Comparison of ENCODE assay signal across 9 mouse cellular contexts in genomic region chr15:91463026-91463661, GRCm38 (mm10).
A peak's percentile ranks its signal among the peaks of the same experiment; 100 is the strongest.
DNase-seq lines count a peak whose midpoint lies in the region; ATAC-seq and TF ChIP-seq lines count a peak whose summit lies in the region.
"Had no signal": no experiment of that assay in that cellular context is flagged by ENCODE, and none has a peak within 500 bp of the region (broad histone marks: within the 10 kb centered on the region; RNA-seq: fewer than 3 reads in every experiment).

No protein-coding gene starts in this region.

- no peak for ATAC-seq in midbrain, postnatal 0 days (ENCODE audit: low FRiP score)
- ATAC-seq in midbrain, embryonic 13.5 days, result no peak

- TF ChIP-seq CTCF in midbrain, postnatal 0 days (IDR thresholded peaks at IDR 0.05), result no peak

- H3K4me3 ChIP-seq in midbrain, postnatal 0 days (ENCODE audit: low read depth, low read length), result no peak overlapping the region
- no peak overlapping the region for H3K4me3 ChIP-seq in midbrain, embryonic 13.5 days (replicated peaks)
- H3K4me3 ChIP-seq: embryonic facial prominence, embryonic 13.5 days; heart, embryonic 15.5 days had no signal

- WGBS in midbrain, postnatal 0 days, result 72% methylated on average over 16 of the region's 16 CpGs
- WGBS in midbrain, embryonic 13.5 days, result 76% methylated on average over 16 of the region's 16 CpGs

- H3K27ac ChIP-seq in midbrain, postnatal 0 days (ENCODE audit: low read depth, low read length), result no peak overlapping the region; the same call in 1 of the 2 replicates
- no peak overlapping the region for H3K27ac ChIP-seq in midbrain, embryonic 13.5 days
- H3K27ac ChIP-seq: embryonic facial prominence, embryonic 13.5 days; heart, embryonic 15.5 days had no signal

- peak; percentile 47 for DNase-seq in midbrain, postnatal 0 days (ENCODE audit: low spot score)
- DNase-seq in cerebellum, adult 11-12 months, result peak; percentile 85
- peak; percentile 35 for DNase-seq in left cerebral cortex, adult 11 months (ENCODE audit: low spot score)
- peak; percentile 64 for DNase-seq in telencephalon, adult 2 months (ENCODE audit: low read depth, low spot score)
- DNase-seq in spleen, adult 12 weeks (ENCODE audit: low spot score), result no peak
- DNase-seq in kidney, adult 11 months, result no peak

- no peak overlapping the region for H3K4me2 ChIP-seq in midbrain, postnatal 0 days (ENCODE audit: low read depth, low read length, poor library complexity, severe bottlenecking)
- H3K4me2 ChIP-seq in midbrain, embryonic 13.5 days (replicated peaks), result no peak overlapping the region
- H3K4me2 ChIP-seq: embryonic facial prominence, embryonic 13.5 days; heart, embryonic 15.5 days had no signal

- no peaks in the 10 kb centered on the region for H3K27me3 ChIP-seq in midbrain, postnatal 0 days (ENCODE audit: insufficient read depth, low read length)
- no peaks in the 10 kb centered on the region for H3K27me3 ChIP-seq in midbrain, embryonic 13.5 days
- H3K27me3 ChIP-seq: embryonic facial prominence, embryonic 13.5 days; heart, embryonic 15.5 days had no signal

- H3K36me3 ChIP-seq in midbrain, postnatal 0 days (ENCODE audit: insufficient read depth, low read length), result no peaks in the 10 kb centered on the region
- no peaks in the 10 kb centered on the region for H3K36me3 ChIP-seq in midbrain, embryonic 13.5 days
- H3K36me3 ChIP-seq: embryonic facial prominence, embryonic 13.5 days; heart, embryonic 15.5 days had no signal

- no peaks in the 10 kb centered on the region for H3K9me3 ChIP-seq in midbrain, postnatal 0 days (ENCODE audit: low read length)
- no peaks in the 10 kb centered on the region for H3K9me3 ChIP-seq in midbrain, embryonic 13.5 days
- H3K9me3 ChIP-seq: embryonic facial prominence, embryonic 13.5 days; heart, embryonic 15.5 days had no signal

- no peaks in the 10 kb centered on the region for H3K4me1 ChIP-seq in midbrain, postnatal 0 days (ENCODE audit: insufficient read depth, low read length)
- 0 out of 2 replicates have a peak, but pooled peaks cover 5% of the 10 kb centered on the region for H3K4me1 ChIP-seq in midbrain, embryonic 13.5 days (replicated peaks)
- H3K4me1 ChIP-seq: embryonic facial prominence, embryonic 13.5 days; heart, embryonic 15.5 days had no signal

- H3K9ac ChIP-seq in midbrain, postnatal 0 days (replicated peaks; ENCODE audit: low read length, poor library complexity, severe bottlenecking), result no peak overlapping the region
- no peak overlapping the region for H3K9ac ChIP-seq in midbrain, embryonic 13.5 days (replicated peaks)
- H3K9ac ChIP-seq: embryonic facial prominence, embryonic 13.5 days; heart, embryonic 15.5 days had no signal

Comparison
In these comparisons a context has a peak if more than half of its experiments do, and no peak if none do; other contexts are left out.
1. DNase-seq: peak in midbrain, postnatal 0 days (single experiment), cerebellum, adult 11-12 months (single experiment), left cerebral cortex, adult 11 months (single experiment) and telencephalon, adult 2 months (single experiment); none in spleen, adult 12 weeks (single experiment) and kidney, adult 11 months (single experiment).